Mouse (Mus musculus) bone marrow, adult 2 months (tissue): ENCODE data around the gene Ace.

Experiments
- CTCF ChIP-seq: fragments of 200-500 bp; IDR thresholded peaks from 2 replicates; pipeline ENCODE4 v1.5.1; 2011; ENCODE audit warnings: low read length, control low read depth; ENCODE audit not compliant: control insufficient read depth, insufficient read depth
- POLR2A ChIP-seq: fragments of 200-500 bp; IDR thresholded peaks from 2 replicates; pipeline ENCODE4 v1.6.1; 2011; ENCODE audit warnings: low read depth, mild to moderate bottlenecking, control low read depth, low read length, borderline replicate concordance; ENCODE audit not compliant: control insufficient read depth

GRCm38 (mm10) chr11:105964691-105965090, 3.1 kb upstream of the Ace start:
- TF ChIP-seq CTCF (no peak), POLR2A (no peak)
